Mouse (Mus musculus) ovary, postnatal 10 days (tissue): ENCODE measurements around the gene Msto1.
"Not testable (repeated sequence)": the region's sequence is repeated elsewhere in the genome, so short reads cannot be mapped to it uniquely, and the experiment has no call there.

ENCODE experiments used
- DNase-seq: peaks from one replicate; pipeline ENCODE4 v3.0.0; 2022; ENCODE audit warnings: low spot score

The Msto1 gene

GRCm38 (mm10) chr3:88905209-88905608 lies 8.6 kb downstream of the Msto1 start:
- DNase-seq = no peak

GRCm38 (mm10) chr3:88904803-88905202 lies 9.0 kb downstream of the Msto1 start:
- DNase-seq = no peak

- DNase-seq = not testable (repeated sequence)
These were observed 20.8 kb downstream of the Msto1 start for GRCm38 (mm10) chr3:88893011-88893410.

- DNase-seq = not testable (repeated sequence)
These were observed 31.3 kb downstream of the Msto1 start for GRCm38 (mm10) chr3:88882536-88882935.

GRCm38 (mm10) chr3:88868449-88868848 lies 45.4 kb downstream of the Msto1 start:
- not testable (repeated sequence) for DNase-seq

GRCm38 (mm10) chr3:88867177-88867576 lies 46.6 kb downstream of the Msto1 start:
- DNase-seq = not testable (repeated sequence)

GRCm38 (mm10) chr3:88866735-88867134 lies 47.1 kb downstream of the Msto1 start:
- not testable (repeated sequence) for DNase-seq

GRCm38 (mm10) chr3:88862129-88862528 lies 51.7 kb downstream of the Msto1 start:
- no peak for DNase-seq

GRCm38 (mm10) chr3:88855837-88856236 lies 58.0 kb downstream of the Msto1 start:
- no peak for DNase-seq
